Mouse (Mus musculus): ENCODE results near the gene Plk1. TPM values are rescaled to one million over a fixed set of nuclear protein-coding genes. Genes with fewer than 3 reads are reported as not detected.

The Plk1 gene
- polyA plus RNA-seq (2015; fragmentation: Nextera tagmentation; extraction: Ambion mirVana): 92.9 and 99.1 TPM in 2 replicates

- Histone ChIP-seq H3K4me2 (ENCODE audit: low read depth, low read length) (peak within 1 kb of the TSS; percentile 70), H3K9ac (ENCODE audit: low read depth, low read length) (peak within 1 kb of the TSS; percentile 82), H3K27ac (ENCODE audit: low read length) (peak within 1 kb of the TSS; percentile 88), H3K27me3 (ENCODE audit: control insufficient read depth, insufficient read depth, low read depth, low read length) (no peaks in the 10 kb centered on the region), H3K4me1 (ENCODE audit: control insufficient read depth, low read depth, low read length) (peaks cover 22% of the 10 kb centered on the region), H3K9me3 (replicated peaks; ENCODE audit: control insufficient read depth, low read length) (no peaks in the 10 kb centered on the region), H3K4me3 (ENCODE audit: low read depth, low read length) (peak within 1 kb of the TSS; percentile 96), H3K36me3 (ENCODE audit: control insufficient read depth, insufficient read depth) (peaks cover 31% of the 10 kb centered on the region)
- peak; percentile 95 for ATAC-seq (ENCODE audit: low read depth)
- under 1% methylated on average over 63 of the region's 63 CpGs for WGBS (ENCODE audit: insufficient replicate concordance)
Observed at GRCm38 (mm10) chr7:122158915-122159902, at the start of gene Plk1. TSS of gene Plk1 (plus strand) at chr7:122159439.

DNA sequence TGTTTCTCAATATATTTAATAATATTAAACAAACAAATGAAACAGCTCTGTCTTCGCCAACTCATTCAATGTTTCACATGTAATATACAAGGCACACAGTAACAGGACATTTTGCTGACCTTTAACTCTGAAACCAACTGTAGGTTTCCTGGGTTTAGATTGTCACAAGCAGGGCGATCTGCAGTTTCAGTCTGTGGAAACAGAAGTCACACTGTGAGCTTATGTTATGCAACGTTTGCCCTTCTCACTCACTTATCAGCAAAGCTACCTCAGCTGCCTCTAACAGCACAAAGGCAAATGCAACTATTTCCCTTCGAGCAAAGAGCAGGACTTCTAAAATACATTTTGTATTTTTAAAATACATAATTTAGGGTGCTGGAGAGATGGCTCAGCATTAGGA is 35.7 kb upstream of the Plk1 start:
- Histone ChIP-seq H3K9ac (ENCODE audit: low read depth, low read length) (no peak overlapping the region), H3K27me3 (ENCODE audit: control insufficient read depth, insufficient read depth, low read depth, low read length) (no peaks in the 10 kb centered on the region), H3K4me3 (ENCODE audit: low read depth, low read length) (no peak overlapping the region), H3K4me2 (ENCODE audit: low read depth, low read length) (no peak overlapping the region), H3K27ac (ENCODE audit: low read length) (peak overlapping the region; percentile 62), H3K4me1 (ENCODE audit: control insufficient read depth, low read depth, low read length) (no peaks in the 10 kb centered on the region), H3K36me3 (ENCODE audit: control insufficient read depth, insufficient read depth) (peaks cover 28% of the 10 kb centered on the region), H3K9me3 (replicated peaks; ENCODE audit: control insufficient read depth, low read length) (no peaks in the 10 kb centered on the region)
- ATAC-seq (ENCODE audit: low read depth): peak; percentile 60
- WGBS (ENCODE audit: insufficient replicate concordance): 61% methylated on average over 4 of the region's 4 CpGs

DNA sequence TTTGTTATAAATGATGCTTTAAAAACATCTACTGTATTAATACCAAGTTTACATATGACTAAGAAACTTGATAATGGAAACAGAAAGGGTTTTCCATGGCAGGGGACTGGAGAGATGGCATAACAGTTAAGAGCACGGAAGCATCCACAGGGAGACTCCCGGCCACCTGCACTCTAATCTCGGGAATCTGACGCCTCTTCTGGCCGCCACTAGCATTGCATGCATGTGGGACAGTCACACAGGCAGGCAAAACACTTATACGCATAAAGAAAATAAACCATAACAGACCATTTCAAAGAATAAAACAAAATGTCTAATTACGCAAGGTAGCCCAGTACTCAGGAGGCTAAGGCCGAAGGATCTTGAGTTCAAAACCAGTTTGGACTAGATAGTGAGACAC is 33.6 kb upstream of the Plk1 start:
- no peak for ATAC-seq (ENCODE audit: low read depth)

GRCm38 (mm10) chr7:122126946-122127345 is 32.3 kb upstream of the Plk1 start:
- Histone ChIP-seq H3K27me3 (ENCODE audit: control insufficient read depth, insufficient read depth, low read depth, low read length) (no peaks in the 10 kb centered on the region), H3K4me3 (ENCODE audit: low read depth, low read length) (no peak overlapping the region), H3K4me2 (ENCODE audit: low read depth, low read length) (no peak overlapping the region), H3K4me1 (ENCODE audit: control insufficient read depth, low read depth, low read length) (peaks cover 6% of the 10 kb centered on the region; the same call in 1 of the 2 replicates), H3K27ac (ENCODE audit: low read length) (no peak overlapping the region), H3K36me3 (ENCODE audit: control insufficient read depth, insufficient read depth) (peaks cover 25% of the 10 kb centered on the region), H3K9ac (ENCODE audit: low read depth, low read length) (no peak overlapping the region), H3K9me3 (replicated peaks; ENCODE audit: control insufficient read depth, low read length) (no peaks in the 10 kb centered on the region)
- ATAC-seq (ENCODE audit: low read depth): no peak
- 84% methylated on average over 11 of the region's 11 CpGs for WGBS (ENCODE audit: insufficient replicate concordance)

More for the DNA sequence above, 33.6 kb upstream of the Plk1 start:
- Histone ChIP-seq H3K9ac (ENCODE audit: low read depth, low read length) (no peak overlapping the region), H3K9me3 (replicated peaks; ENCODE audit: control insufficient read depth, low read length) (no peaks in the 10 kb centered on the region), H3K4me3 (ENCODE audit: low read depth, low read length) (no peak overlapping the region), H3K27ac (ENCODE audit: low read length) (no peak overlapping the region), H3K4me2 (ENCODE audit: low read depth, low read length) (no peak overlapping the region), H3K27me3 (ENCODE audit: control insufficient read depth, insufficient read depth, low read depth, low read length) (no peaks in the 10 kb centered on the region), H3K36me3 (ENCODE audit: control insufficient read depth, insufficient read depth) (peaks cover 29% of the 10 kb centered on the region), H3K4me1 (ENCODE audit: control insufficient read depth, low read depth, low read length) (no peaks in the 10 kb centered on the region)
- 77% methylated on average over 8 of the region's 8 CpGs for WGBS (ENCODE audit: insufficient replicate concordance)

- Histone ChIP-seq H3K36me3 (ENCODE audit: control insufficient read depth, insufficient read depth) (peaks cover 21% of the 10 kb centered on the region), H3K4me3 (ENCODE audit: low read depth, low read length) (peak overlapping the region; percentile 99), H3K9ac (ENCODE audit: low read depth, low read length) (peak overlapping the region; percentile 96), H3K4me2 (ENCODE audit: low read depth, low read length) (peak overlapping the region; percentile 76), H3K27ac (ENCODE audit: low read length) (no peak overlapping the region), H3K9me3 (replicated peaks; ENCODE audit: control insufficient read depth, low read length) (no peaks in the 10 kb centered on the region), H3K27me3 (ENCODE audit: control insufficient read depth, insufficient read depth, low read depth, low read length) (no peaks in the 10 kb centered on the region), H3K4me1 (ENCODE audit: control insufficient read depth, low read depth, low read length) (peaks cover 13% of the 10 kb centered on the region)
- ATAC-seq (ENCODE audit: low read depth): no peak
Observed at GRCm38 (mm10) chr7:122131834-122132233, 27.4 kb upstream of the Plk1 start.

- Histone ChIP-seq H3K27me3 (ENCODE audit: control insufficient read depth, insufficient read depth, low read depth, low read length) (no peaks in the 10 kb centered on the region), H3K4me3 (ENCODE audit: low read depth, low read length) (peak within 1 kb of the TSS; percentile 99), H3K4me1 (ENCODE audit: control insufficient read depth, low read depth, low read length) (peaks cover 13% of the 10 kb centered on the region), H3K27ac (ENCODE audit: low read length) (peak within 1 kb of the TSS; percentile 88), H3K9me3 (replicated peaks; ENCODE audit: control insufficient read depth, low read length) (no peaks in the 10 kb centered on the region), H3K4me2 (ENCODE audit: low read depth, low read length) (peak within 1 kb of the TSS; percentile 76), H3K36me3 (ENCODE audit: control insufficient read depth, insufficient read depth) (peaks cover 19% of the 10 kb centered on the region), H3K9ac (ENCODE audit: low read depth, low read length) (peak within 1 kb of the TSS; percentile 96)
- peak; percentile 99 for ATAC-seq (ENCODE audit: low read depth)
- 0% methylated on average over 54 of the region's 54 CpGs for WGBS (ENCODE audit: insufficient replicate concordance)
Observed at GRCm38 (mm10) chr7:122132497-122133337, 26.5 kb upstream of the Plk1 start, which contains the start of the genes Palb2 and Dctn5. TSS of gene Palb2 (minus strand) at chr7:122132985. TSS of gene Dctn5 (plus strand) at chr7:122133041.

DNA sequence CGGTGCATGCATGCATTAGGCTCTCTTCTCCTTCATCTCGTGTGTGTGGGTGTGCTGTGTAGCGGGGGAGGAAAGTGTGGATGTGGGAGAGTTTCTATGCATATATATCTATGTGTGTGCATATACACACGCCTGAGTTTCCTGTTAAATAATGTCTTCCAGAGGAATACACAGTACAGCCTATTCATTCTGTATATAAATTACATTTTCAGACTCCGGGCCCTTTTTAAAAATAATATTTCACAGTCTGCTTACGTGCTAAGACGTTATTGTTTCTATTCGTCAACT is 26.0 kb upstream of the Plk1 start:
- peak overlapping the region; percentile 99 for H3K4me3 ChIP-seq (ENCODE audit: low read depth, low read length)
- H3K9me3 ChIP-seq (replicated peaks; ENCODE audit: control insufficient read depth, low read length): no peaks in the 10 kb centered on the region
- WGBS (ENCODE audit: insufficient replicate concordance): 10% methylated on average over 8 of the region's 8 CpGs
- H3K4me2 ChIP-seq (ENCODE audit: low read depth, low read length): peak overlapping the region; percentile 76
- H3K27me3 ChIP-seq (ENCODE audit: control insufficient read depth, insufficient read depth, low read depth, low read length): no peaks in the 10 kb centered on the region
- H3K4me1 ChIP-seq (ENCODE audit: control insufficient read depth, low read depth, low read length): peaks cover 13% of the 10 kb centered on the region
- H3K36me3 ChIP-seq (ENCODE audit: control insufficient read depth, insufficient read depth): peaks cover 18% of the 10 kb centered on the region
- H3K9ac ChIP-seq (ENCODE audit: low read depth, low read length): peak overlapping the region; percentile 96
- no peak for ATAC-seq (ENCODE audit: low read depth)
- peak overlapping the region; percentile 78 for H3K27ac ChIP-seq (ENCODE audit: low read length)

DNA sequence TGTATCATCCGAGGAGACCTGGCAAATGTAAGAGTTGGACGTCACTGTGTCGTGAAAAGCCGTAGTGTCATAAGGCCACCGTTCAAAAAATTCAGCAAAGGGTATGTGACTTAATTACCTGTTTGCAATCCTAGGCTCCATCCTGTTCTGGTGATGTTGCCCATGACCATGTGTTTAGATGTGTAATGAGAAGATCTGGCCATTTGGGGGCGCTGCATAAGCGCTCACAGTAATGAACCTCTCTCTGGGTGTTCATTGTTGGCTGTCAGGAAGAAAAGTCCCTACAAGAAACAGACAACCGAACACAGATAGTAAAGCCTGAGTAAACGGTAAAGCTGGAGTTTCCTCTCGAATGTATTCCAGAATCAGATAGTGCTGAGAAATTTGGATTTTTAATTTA is 24.2 kb upstream of the Plk1 start:
- H3K4me1 ChIP-seq (ENCODE audit: control insufficient read depth, low read depth, low read length): peaks cover 13% of the 10 kb centered on the region
- H3K9me3 ChIP-seq (replicated peaks; ENCODE audit: control insufficient read depth, low read length): no peaks in the 10 kb centered on the region
- WGBS (ENCODE audit: insufficient replicate concordance): 68% methylated on average over 10 of the region's 10 CpGs
- no peak overlapping the region for H3K9ac ChIP-seq (ENCODE audit: low read depth, low read length)
- no peak for ATAC-seq (ENCODE audit: low read depth)
- H3K36me3 ChIP-seq (ENCODE audit: control insufficient read depth, insufficient read depth): peaks cover 28% of the 10 kb centered on the region
- no peaks in the 10 kb centered on the region for H3K27me3 ChIP-seq (ENCODE audit: control insufficient read depth, insufficient read depth, low read depth, low read length)
- H3K27ac ChIP-seq (ENCODE audit: low read length): no peak overlapping the region
- H3K4me2 ChIP-seq (ENCODE audit: low read depth, low read length): no peak overlapping the region
- H3K4me3 ChIP-seq (ENCODE audit: low read depth, low read length): no peak overlapping the region

Measured in liver, embryonic 16.5 days (tissue).